Mouse (Mus musculus) liver, adult 2 months (tissue): ENCODE data around the gene Slco1a5.

Experiments
- CTCF ChIP-seq: fragments of 200-500 bp; IDR thresholded peaks from 2 replicates; pipeline ENCODE4 v1.5.1; 2011; ENCODE audit warnings: low read depth, low read length, control low read depth
- POLR2A ChIP-seq: fragments of 200-500 bp; IDR thresholded peaks from 2 replicates; pipeline ENCODE4 v1.6.1; 2011; ENCODE audit warnings: low read length, control low read depth; ENCODE audit not compliant: insufficient read depth; ENCODE audit errors: extremely low read depth

- TF ChIP-seq POLR2A (no peak), CTCF (no peak)
Observed at GRCm38 (mm10) chr6:142239468-142239867, 83.3 kb downstream of the Slco1a5 start.
